Mouse (Mus musculus): ENCODE measurements around the gene Psma4. TPM values are rescaled to one million over a fixed set of nuclear protein-coding genes. Genes with fewer than 3 reads are reported as not detected.

The Psma4 gene
- polyA plus RNA-seq, 1 experiment from 2014 or later = 239 TPM

DNA sequence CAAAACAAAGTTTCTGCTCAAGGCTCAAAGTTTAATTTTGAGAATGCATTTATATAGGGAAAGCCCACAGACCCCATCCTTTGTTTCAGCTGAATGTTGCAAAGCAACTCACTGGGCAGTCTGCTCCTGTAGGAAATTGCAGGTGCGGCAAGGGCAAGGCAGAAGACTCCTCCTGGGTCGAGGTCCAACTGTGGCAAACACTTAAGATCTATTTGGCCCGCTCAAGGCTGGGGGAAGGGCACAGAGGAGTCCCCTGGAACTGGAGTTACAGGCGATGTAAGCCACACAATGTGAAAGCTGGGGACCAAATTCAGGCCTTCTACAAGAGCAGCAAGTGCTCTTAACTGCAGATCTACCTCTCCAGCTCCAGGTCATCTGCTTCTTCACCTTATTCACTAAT lies 30.6 kb upstream of the Psma4 start:
- ATAC-seq (ENCODE audit: insufficient number of reproducible peaks, insufficient read depth, low FRiP score, low read depth) = no peak
- 44% methylated on average over 4 of the region's 4 CpGs for WGBS
- 0 out of 2 replicates have a peak, but pooled peaks cover 3% of the 10 kb centered on the region for H3K36me3 ChIP-seq (ENCODE audit: control insufficient read depth, insufficient read depth, low read length)

GRCm38 (mm10) chr9:54930741-54931140 lies 19.8 kb upstream of the Psma4 start:
- Histone ChIP-seq H3K27me3 (ENCODE audit: control insufficient read depth, insufficient read depth, low read length) (no peaks in the 10 kb centered on the region), H3K27ac (replicated peaks in 1 of 2; ENCODE audit: control insufficient read depth in 1 of 2, insufficient read depth in 1 of 2, low read depth in 2 of 2, low read length in 2 of 2) (no peak overlapping the region), H3K4me2 (ENCODE audit: low read length) (no peak overlapping the region), H3K9me3 (ENCODE audit: control insufficient read depth, low read length) (no peaks in the 10 kb centered on the region), H3K36me3 (ENCODE audit: control insufficient read depth, insufficient read depth, low read length) (no peaks in the 10 kb centered on the region), H3K9ac (ENCODE audit: low read length) (no peak overlapping the region), H3K4me3 (ENCODE audit: control insufficient read depth in 1 of 2, insufficient read depth in 1 of 2, low read depth in 1 of 2, low read length in 2 of 2) (no peak overlapping the region), H3K4me1 (ENCODE audit: control insufficient read depth in 2 of 2, insufficient read depth in 2 of 2, low read length in 2 of 2) (no peaks in the 10 kb centered on the region)
- no peak for ATAC-seq (ENCODE audit: insufficient number of reproducible peaks, insufficient read depth, low FRiP score, low read depth)
- WGBS = 82% methylated on average over 1 of the region's 1 CpGs

More for the DNA sequence above, 30.6 kb upstream of the Psma4 start:
- H3K27me3 ChIP-seq (ENCODE audit: control insufficient read depth, insufficient read depth, low read length) = no peaks in the 10 kb centered on the region
- no peak overlapping the region for H3K4me2 ChIP-seq (ENCODE audit: low read length)
- H3K9me3 ChIP-seq (ENCODE audit: control insufficient read depth, low read length) = no peaks in the 10 kb centered on the region
- H3K9ac ChIP-seq (ENCODE audit: low read length) = no peak overlapping the region
- H3K27ac ChIP-seq (replicated peaks in 1 of 2; ENCODE audit: control insufficient read depth in 1 of 2, insufficient read depth in 1 of 2, low read depth in 2 of 2, low read length in 2 of 2) = no peak overlapping the region
- H3K4me1 ChIP-seq (ENCODE audit: control insufficient read depth in 2 of 2, insufficient read depth in 2 of 2, low read length in 2 of 2) = peaks cover 0 to 8% of the 10 kb centered on the region in 2 experiments; a peak in 1 of 4 replicates
- no peak overlapping the region for H3K4me3 ChIP-seq (ENCODE audit: control insufficient read depth in 1 of 2, insufficient read depth in 1 of 2, low read depth in 1 of 2, low read length in 2 of 2)

GRCm38 (mm10) chr9:54931765-54932164 lies 18.8 kb upstream of the Psma4 start:
- no peak overlapping the region for H3K4me3 ChIP-seq (ENCODE audit: control insufficient read depth in 1 of 2, insufficient read depth in 1 of 2, low read depth in 1 of 2, low read length in 2 of 2)
- no peaks in the 10 kb centered on the region for H3K9me3 ChIP-seq (ENCODE audit: control insufficient read depth, low read length)
- 20% methylated on average over 1 of the region's 1 CpGs for WGBS
- H3K27me3 ChIP-seq (ENCODE audit: control insufficient read depth, insufficient read depth, low read length) = no peaks in the 10 kb centered on the region
- no peaks in the 10 kb centered on the region for H3K4me1 ChIP-seq (ENCODE audit: control insufficient read depth in 2 of 2, insufficient read depth in 2 of 2, low read length in 2 of 2)
- H3K9ac ChIP-seq (ENCODE audit: low read length) = no peak overlapping the region
- H3K27ac ChIP-seq (replicated peaks in 1 of 2; ENCODE audit: control insufficient read depth in 1 of 2, insufficient read depth in 1 of 2, low read depth in 2 of 2, low read length in 2 of 2) = no peak overlapping the region
- ATAC-seq (ENCODE audit: insufficient number of reproducible peaks, insufficient read depth, low FRiP score, low read depth) = no peak
- no peak overlapping the region for H3K4me2 ChIP-seq (ENCODE audit: low read length)
- no peaks in the 10 kb centered on the region for H3K36me3 ChIP-seq (ENCODE audit: control insufficient read depth, insufficient read depth, low read length)

GRCm38 (mm10) chr9:54932379-54932778 lies 18.2 kb upstream of the Psma4 start:
- no peak overlapping the region for H3K4me2 ChIP-seq (ENCODE audit: low read length)
- 69% methylated on average over 2 of the region's 2 CpGs for WGBS
- ATAC-seq (ENCODE audit: insufficient number of reproducible peaks, insufficient read depth, low FRiP score, low read depth) = no peak

GRCm38 (mm10) chr9:54942071-54942470 lies 8.5 kb upstream of the Psma4 start:
- 81% methylated on average over 4 of the region's 4 CpGs for WGBS
- no peaks in the 10 kb centered on the region for H3K9me3 ChIP-seq (ENCODE audit: control insufficient read depth, low read length)
- no peak for ATAC-seq (ENCODE audit: insufficient number of reproducible peaks, insufficient read depth, low FRiP score, low read depth)

More at GRCm38 (mm10) chr9:54932379-54932778, 18.2 kb upstream of the Psma4 start:
- Histone ChIP-seq H3K9ac (ENCODE audit: low read length) (no peak overlapping the region), H3K27me3 (ENCODE audit: control insufficient read depth, insufficient read depth, low read length) (no peaks in the 10 kb centered on the region), H3K27ac (replicated peaks in 1 of 2; ENCODE audit: control insufficient read depth in 1 of 2, insufficient read depth in 1 of 2, low read depth in 2 of 2, low read length in 2 of 2) (no peak overlapping the region), H3K4me1 (ENCODE audit: control insufficient read depth in 2 of 2, insufficient read depth in 2 of 2, low read length in 2 of 2) (no peaks in the 10 kb centered on the region), H3K4me3 (ENCODE audit: control insufficient read depth in 1 of 2, insufficient read depth in 1 of 2, low read depth in 1 of 2, low read length in 2 of 2) (no peak overlapping the region), H3K36me3 (ENCODE audit: control insufficient read depth, insufficient read depth, low read length) (no peaks in the 10 kb centered on the region), H3K9me3 (ENCODE audit: control insufficient read depth, low read length) (no peaks in the 10 kb centered on the region)

GRCm38 (mm10) chr9:54944467-54944866 lies 6.1 kb upstream of the Psma4 start:
- Histone ChIP-seq H3K27me3 (ENCODE audit: control insufficient read depth, insufficient read depth, low read length) (no peaks in the 10 kb centered on the region), H3K9ac (ENCODE audit: low read length) (no peak overlapping the region), H3K4me2 (ENCODE audit: low read length) (no peak overlapping the region), H3K4me1 (ENCODE audit: control insufficient read depth in 2 of 2, insufficient read depth in 2 of 2, low read length in 2 of 2) (no peaks in the 10 kb centered on the region), H3K9me3 (ENCODE audit: control insufficient read depth, low read length) (no peaks in the 10 kb centered on the region), H3K4me3 (ENCODE audit: control insufficient read depth in 1 of 2, insufficient read depth in 1 of 2, low read depth in 1 of 2, low read length in 2 of 2) (no peak overlapping the region), H3K27ac (replicated peaks in 1 of 2; ENCODE audit: control insufficient read depth in 1 of 2, insufficient read depth in 1 of 2, low read depth in 2 of 2, low read length in 2 of 2) (no peak overlapping the region), H3K36me3 (ENCODE audit: control insufficient read depth, insufficient read depth, low read length) (peaks cover 5% of the 10 kb centered on the region; the same call in 1 of the 2 replicates)
- WGBS = 63% methylated on average over 2 of the region's 2 CpGs
- ATAC-seq (ENCODE audit: insufficient number of reproducible peaks, insufficient read depth, low FRiP score, low read depth) = no peak

More at GRCm38 (mm10) chr9:54942071-54942470, 8.5 kb upstream of the Psma4 start:
- Histone ChIP-seq H3K27me3 (ENCODE audit: control insufficient read depth, insufficient read depth, low read length) (no peaks in the 10 kb centered on the region), H3K4me2 (ENCODE audit: low read length) (no peak overlapping the region), H3K27ac (replicated peaks in 1 of 2; ENCODE audit: control insufficient read depth in 1 of 2, insufficient read depth in 1 of 2, low read depth in 2 of 2, low read length in 2 of 2) (no peak overlapping the region), H3K9ac (ENCODE audit: low read length) (no peak overlapping the region), H3K4me3 (ENCODE audit: control insufficient read depth in 1 of 2, insufficient read depth in 1 of 2, low read depth in 1 of 2, low read length in 2 of 2) (no peak overlapping the region), H3K36me3 (ENCODE audit: control insufficient read depth, insufficient read depth, low read length) (peaks cover 5% of the 10 kb centered on the region; the same call in 1 of the 2 replicates), H3K4me1 (ENCODE audit: control insufficient read depth in 2 of 2, insufficient read depth in 2 of 2, low read length in 2 of 2) (no peaks in the 10 kb centered on the region)

DNA sequence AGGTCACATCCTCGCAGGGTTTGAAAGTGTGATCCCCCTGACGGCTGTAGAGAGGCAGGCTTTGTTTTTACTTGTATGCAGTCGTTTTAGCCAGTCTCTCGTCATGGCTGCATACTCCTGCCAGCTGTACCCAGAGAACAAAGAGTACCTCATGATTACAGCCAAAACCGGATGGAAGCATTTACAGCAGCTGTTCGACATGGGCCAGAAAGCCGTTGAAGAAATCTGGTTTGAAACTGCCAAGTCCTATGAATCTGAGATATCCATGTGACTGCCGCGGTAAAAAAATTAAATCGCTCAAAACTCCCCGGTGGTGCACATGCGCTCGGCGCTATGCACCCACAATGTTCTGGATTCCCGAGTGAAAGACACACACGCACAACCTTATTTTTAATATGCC lies 4.3 kb upstream of the Psma4 start:
- WGBS = 70% methylated on average over 16 of the region's 16 CpGs
- no peaks in the 10 kb centered on the region for H3K27me3 ChIP-seq (ENCODE audit: control insufficient read depth, insufficient read depth, low read length)

GRCm38 (mm10) chr9:54949465-54949864 lies 1.1 kb upstream of the Psma4 start:
- H3K4me2 ChIP-seq (ENCODE audit: low read length) = no peak overlapping the region
- no peak for ATAC-seq (ENCODE audit: insufficient number of reproducible peaks, insufficient read depth, low FRiP score, low read depth)
- H3K27ac ChIP-seq (replicated peaks in 1 of 2; ENCODE audit: control insufficient read depth in 1 of 2, insufficient read depth in 1 of 2, low read depth in 2 of 2, low read length in 2 of 2) = no peak overlapping the region
- peaks cover 0 to 8% of the 10 kb centered on the region in 2 experiments; a peak in 2 of 4 replicates for H3K4me1 ChIP-seq (ENCODE audit: control insufficient read depth in 2 of 2, insufficient read depth in 2 of 2, low read length in 2 of 2)
- no peak overlapping the region for H3K9ac ChIP-seq (ENCODE audit: low read length)
- H3K4me3 ChIP-seq (ENCODE audit: control insufficient read depth in 1 of 2, insufficient read depth in 1 of 2, low read depth in 1 of 2, low read length in 2 of 2) = no peak overlapping the region
- H3K36me3 ChIP-seq (ENCODE audit: control insufficient read depth, insufficient read depth, low read length) = peaks cover 30% of the 10 kb centered on the region
- H3K9me3 ChIP-seq (ENCODE audit: control insufficient read depth, low read length) = no peaks in the 10 kb centered on the region
- no peaks in the 10 kb centered on the region for H3K27me3 ChIP-seq (ENCODE audit: control insufficient read depth, insufficient read depth, low read length)

More for the DNA sequence above, 4.3 kb upstream of the Psma4 start:
- Histone ChIP-seq H3K4me1 (ENCODE audit: control insufficient read depth in 2 of 2, insufficient read depth in 2 of 2, low read length in 2 of 2) (no peaks in the 10 kb centered on the region), H3K27ac (replicated peaks in 1 of 2; ENCODE audit: control insufficient read depth in 1 of 2, insufficient read depth in 1 of 2, low read depth in 2 of 2, low read length in 2 of 2) (no peak overlapping the region), H3K9ac (ENCODE audit: low read length) (no peak overlapping the region), H3K4me3 (ENCODE audit: control insufficient read depth in 1 of 2, insufficient read depth in 1 of 2, low read depth in 1 of 2, low read length in 2 of 2) (no peak overlapping the region), H3K36me3 (ENCODE audit: control insufficient read depth, insufficient read depth, low read length) (peaks cover 5% of the 10 kb centered on the region; the same call in 1 of the 2 replicates), H3K9me3 (ENCODE audit: control insufficient read depth, low read length) (no peaks in the 10 kb centered on the region), H3K4me2 (ENCODE audit: low read length) (no peak overlapping the region)
- ATAC-seq (ENCODE audit: insufficient number of reproducible peaks, insufficient read depth, low FRiP score, low read depth) = no peak
